Mouse (Mus musculus) heart, embryonic 11.5 days (tissue): ENCODE results near the gene Cds1. TPM values are rescaled to one million over a fixed set of nuclear protein-coding genes. Genes with fewer than 3 reads are reported as not detected.
A peak's percentile ranks its signal among the peaks of the same experiment; 100 is the strongest.

Source experiments
- ATAC-seq: fragments of 200-750 bp; cut with Nextera tagmentation; replicated peaks from 2 replicates; pipeline ENCODE4 v1.8.0; 2017; ENCODE audit warnings: moderate library complexity; ENCODE audit not compliant: insufficient number of reproducible peaks, low FRiP score, low TSS enrichment
- H3K27ac ChIP-seq: fragments of 300-500 bp; sonication (generic); 2 replicates; pipeline ENCODE4 v1.5.1; 2014; ENCODE audit warnings: mild to moderate bottlenecking, low read depth, low read length
- H3K27me3 ChIP-seq: fragments of 300-500 bp; sonication (generic); 2 replicates; pipeline ENCODE4 v1.6.1; 2014; ENCODE audit warnings: mild to moderate bottlenecking, low read length, mixed read lengths; ENCODE audit not compliant: control insufficient read depth, insufficient read depth
- H3K36me3 ChIP-seq: fragments of 300-500 bp; sonication (generic); 2 replicates; pipeline ENCODE4 v1.6.1; 2014; ENCODE audit warnings: mild to moderate bottlenecking, low read length, moderate library complexity, mixed read lengths; ENCODE audit not compliant: control insufficient read depth, insufficient read depth
- H3K4me1 ChIP-seq: fragments of 300-500 bp; sonication (generic); 2 replicates; pipeline ENCODE4 v1.6.1; 2014; ENCODE audit warnings: low read length; ENCODE audit not compliant: control insufficient read depth, insufficient read depth
- H3K4me2 ChIP-seq: fragments of 300-500 bp; sonication (generic); 2 replicates; pipeline ENCODE4 v1.6.1; 2014; ENCODE audit warnings: mild to moderate bottlenecking, moderate library complexity
- H3K4me3 ChIP-seq: fragments of 300-500 bp; sonication (generic); 2 replicates; pipeline ENCODE4 v1.5.1; 2014; ENCODE audit warnings: low read depth, low read length
- H3K9ac ChIP-seq: fragments of 300-500 bp; sonication (generic); 2 replicates; pipeline ENCODE4 v1.6.1; 2014; ENCODE audit warnings: mild to moderate bottlenecking, low read depth, low read length, moderate library complexity
- H3K9me3 ChIP-seq: fragments of 300-500 bp; sonication (generic); replicated peaks from 2 replicates; pipeline ENCODE4 v1.6.1; 2016; ENCODE audit warnings: low read length; ENCODE audit not compliant: control insufficient read depth
- WGBS: fragments of 180-500 bp; shearing (Covaris S2); extraction: QIAGEN DNeasy Blood & Tissue Kit; methylation state at CpG from one replicate; pipeline ENCODE4 v1.1.7; 2014; ENCODE audit not compliant: insufficient replicate concordance; 5-methylcytosine and 5-hydroxymethylcytosine counted together
- polyA plus RNA-seq: library from polyadenylated mRNA; unstranded; fragments of >200 nt; fragmentation: Nextera tagmentation; extraction: Ambion mirVana; gene quantifications from 2 replicates; pipeline ENCODE4 v1.2.1, GENCODE M21; 2014

The Cds1 gene
- polyA plus RNA-seq, 1 experiment from 2014 or later = 0.60 TPM

DNA sequence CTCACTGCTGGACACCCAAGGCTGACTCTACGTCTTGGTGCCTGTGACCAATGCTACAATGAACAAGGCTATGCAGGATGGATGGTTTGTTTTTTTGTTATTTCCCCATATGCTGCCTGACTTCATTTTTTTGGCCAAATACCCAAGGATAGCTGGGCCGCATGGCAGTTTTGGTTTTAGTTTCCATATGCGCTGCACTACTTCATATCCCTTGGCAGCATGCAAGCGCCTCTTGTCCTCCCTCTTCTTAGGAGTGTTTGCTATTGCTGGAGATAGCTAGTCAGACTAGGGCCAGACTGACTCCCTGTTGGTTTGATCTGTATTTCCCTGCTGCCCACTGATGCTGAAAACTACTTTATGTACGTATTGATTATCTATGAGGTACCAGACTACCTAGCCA lies 75.5 kb downstream of the Cds1 start:
- Histone ChIP-seq H3K27ac (no peak overlapping the region), H3K27me3 (no peaks in the 10 kb centered on the region), H3K9ac (no peak overlapping the region), H3K4me2 (no peak overlapping the region), H3K36me3 (peaks cover 41% of the 10 kb centered on the region), H3K9me3 (no peaks in the 10 kb centered on the region), H3K4me1 (no peaks in the 10 kb centered on the region), H3K4me3 (no peak overlapping the region)
- ATAC-seq = no peak
- WGBS = 98% methylated on average over 5 of the region's 5 CpGs

GRCm38 (mm10) chr5:101845011-101845410 lies 80.1 kb downstream of the Cds1 start:
- Histone ChIP-seq H3K27me3 (no peaks in the 10 kb centered on the region), H3K9ac (no peak overlapping the region), H3K4me1 (no peaks in the 10 kb centered on the region), H3K4me3 (no peak overlapping the region), H3K9me3 (no peaks in the 10 kb centered on the region), H3K36me3 (peaks cover 46% of the 10 kb centered on the region), H3K4me2 (no peak overlapping the region), H3K27ac (no peak overlapping the region)
- 95% methylated on average over 14 of the region's 14 CpGs for WGBS
- ATAC-seq = no peak

- Histone ChIP-seq H3K9ac (no peak overlapping the region), H3K4me3 (no peak overlapping the region), H3K4me1 (no peaks in the 10 kb centered on the region), H3K27me3 (no peaks in the 10 kb centered on the region), H3K27ac (no peak overlapping the region), H3K9me3 (no peaks in the 10 kb centered on the region), H3K36me3 (peaks cover 40% of the 10 kb centered on the region), H3K4me2 (no peak overlapping the region)
- WGBS = 96% methylated on average over 8 of the region's 8 CpGs
- no peak for ATAC-seq
These were observed 81.0 kb downstream of the Cds1 start for GRCm38 (mm10) chr5:101845930-101846329.

DNA sequence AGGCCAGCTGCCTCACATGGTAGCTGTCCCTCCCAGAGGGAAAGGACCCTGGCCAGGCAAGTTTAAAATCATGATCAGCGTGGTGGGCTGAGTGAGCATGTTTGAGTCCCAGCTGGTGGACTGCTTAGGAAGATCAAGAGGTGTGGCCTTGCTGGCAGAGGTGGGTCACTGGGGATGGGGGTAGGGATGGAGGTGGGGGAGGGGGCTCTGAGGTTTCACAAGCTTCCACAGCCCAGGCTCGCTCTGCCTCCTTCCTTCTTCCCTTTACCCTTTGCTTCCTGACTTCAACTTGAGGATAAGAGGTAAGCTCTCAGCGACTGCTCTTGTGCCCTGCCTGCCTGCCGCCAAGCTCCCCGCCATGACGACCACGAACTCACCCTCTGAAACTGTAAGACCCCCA lies 82.4 kb downstream of the Cds1 start:
- H3K9me3 ChIP-seq = no peaks in the 10 kb centered on the region
- peaks cover 37% of the 10 kb centered on the region for H3K36me3 ChIP-seq
- H3K4me2 ChIP-seq = no peak overlapping the region
- 84% methylated on average over 7 of the region's 7 CpGs for WGBS
- H3K4me3 ChIP-seq = no peak overlapping the region
- ATAC-seq = 0 out of 2 replicates have a peak, but pooled peaks have one; percentile 16
- H3K27me3 ChIP-seq = no peaks in the 10 kb centered on the region
- no peak overlapping the region for H3K27ac ChIP-seq
- no peak overlapping the region for H3K9ac ChIP-seq
- no peaks in the 10 kb centered on the region for H3K4me1 ChIP-seq

DNA sequence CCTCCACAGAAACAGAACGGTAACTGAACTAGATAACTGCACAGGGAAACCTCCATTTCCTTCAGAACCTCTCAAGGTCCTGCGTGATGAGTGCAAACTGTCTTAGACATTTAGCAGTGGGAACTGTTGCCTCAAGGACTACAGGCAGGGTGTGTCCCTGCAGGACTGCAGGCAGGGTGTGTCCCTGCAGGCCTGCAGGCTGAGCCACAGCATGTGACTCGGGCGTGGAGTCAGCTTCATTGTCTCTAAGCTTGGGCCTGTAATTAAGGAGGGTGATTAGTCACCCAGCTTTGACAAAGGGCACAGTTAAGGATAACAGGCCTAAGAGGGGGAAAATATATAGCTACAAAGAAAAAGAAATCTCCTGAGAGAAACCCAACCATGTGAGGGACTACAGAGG lies 82.8 kb downstream of the Cds1 start:
- 76% methylated on average over 4 of the region's 4 CpGs for WGBS
- ATAC-seq = no peak
- H3K36me3 ChIP-seq = peaks cover 40% of the 10 kb centered on the region

DNA sequence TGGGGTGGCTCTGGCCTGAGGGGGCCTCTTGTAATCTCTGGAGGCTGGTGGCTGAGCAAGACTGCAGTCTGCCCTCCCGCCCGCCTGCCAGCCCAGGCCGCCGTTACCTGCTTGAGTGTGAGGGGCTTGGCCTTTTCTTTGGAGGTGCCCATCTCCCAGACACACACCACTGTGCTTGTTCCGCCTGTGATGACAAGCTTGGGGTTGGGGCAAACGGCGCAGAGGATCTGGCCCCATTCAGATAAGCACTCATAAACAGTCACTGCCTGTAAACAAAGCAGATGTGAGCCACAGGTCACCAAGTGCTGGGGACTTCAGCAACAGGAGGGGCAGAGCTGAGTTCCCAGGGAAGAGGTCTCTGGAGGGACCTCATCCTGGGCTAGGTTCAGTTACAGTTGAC lies 86.2 kb downstream of the Cds1 start:
- Histone ChIP-seq H3K27ac (no peak overlapping the region), H3K4me2 (no peak overlapping the region), H3K4me3 (no peak overlapping the region), H3K27me3 (no peaks in the 10 kb centered on the region), H3K9ac (no peak overlapping the region), H3K36me3 (peaks cover 44% of the 10 kb centered on the region), H3K9me3 (no peaks in the 10 kb centered on the region), H3K4me1 (no peaks in the 10 kb centered on the region)
- ATAC-seq = no peak
- WGBS = 85% methylated on average over 7 of the region's 7 CpGs

More for the DNA sequence above, 82.8 kb downstream of the Cds1 start:
- H3K27me3 ChIP-seq = no peaks in the 10 kb centered on the region
- H3K4me3 ChIP-seq = no peak overlapping the region
- no peak overlapping the region for H3K4me2 ChIP-seq
- no peak overlapping the region for H3K9ac ChIP-seq
- no peaks in the 10 kb centered on the region for H3K9me3 ChIP-seq
- H3K4me1 ChIP-seq = no peaks in the 10 kb centered on the region
- no peak overlapping the region for H3K27ac ChIP-seq

DNA sequence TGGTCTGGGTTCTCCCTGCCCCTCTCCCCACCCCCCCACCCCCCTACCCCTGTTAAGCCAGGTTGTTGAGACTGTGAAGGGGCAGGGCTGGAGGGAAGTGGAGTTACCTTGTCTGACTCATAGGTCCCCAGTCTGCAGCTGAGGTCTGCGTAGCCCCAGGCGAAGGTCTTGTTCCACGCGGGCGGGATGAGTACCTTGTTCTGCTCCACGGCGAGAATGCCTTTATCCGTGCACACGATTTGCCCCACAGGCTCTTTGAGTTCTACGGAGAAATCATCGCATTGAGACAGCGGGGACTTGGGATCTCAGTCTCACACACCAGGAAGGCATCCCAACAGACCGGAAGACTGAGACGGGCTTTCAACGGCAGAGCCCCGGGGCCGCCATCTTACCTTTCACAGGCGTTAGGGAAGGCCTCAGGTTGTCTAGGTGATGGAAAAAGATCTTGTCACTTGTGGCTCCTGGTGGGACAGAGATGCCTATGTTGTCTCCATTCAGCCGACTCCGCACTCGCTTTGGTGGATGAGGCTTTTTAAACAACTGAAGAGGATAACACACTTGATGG lies 87.3 kb downstream of the Cds1 start:
- no peak for ATAC-seq
- Histone ChIP-seq H3K4me1 (no peaks in the 10 kb centered on the region), H3K36me3 (peaks cover 41% of the 10 kb centered on the region), H3K9ac (no peak overlapping the region), H3K27ac (no peak overlapping the region), H3K27me3 (no peaks in the 10 kb centered on the region), H3K9me3 (no peaks in the 10 kb centered on the region), H3K4me3 (no peak overlapping the region), H3K4me2 (no peak overlapping the region)
- WGBS = 94% methylated on average over 21 of the region's 21 CpGs

DNA sequence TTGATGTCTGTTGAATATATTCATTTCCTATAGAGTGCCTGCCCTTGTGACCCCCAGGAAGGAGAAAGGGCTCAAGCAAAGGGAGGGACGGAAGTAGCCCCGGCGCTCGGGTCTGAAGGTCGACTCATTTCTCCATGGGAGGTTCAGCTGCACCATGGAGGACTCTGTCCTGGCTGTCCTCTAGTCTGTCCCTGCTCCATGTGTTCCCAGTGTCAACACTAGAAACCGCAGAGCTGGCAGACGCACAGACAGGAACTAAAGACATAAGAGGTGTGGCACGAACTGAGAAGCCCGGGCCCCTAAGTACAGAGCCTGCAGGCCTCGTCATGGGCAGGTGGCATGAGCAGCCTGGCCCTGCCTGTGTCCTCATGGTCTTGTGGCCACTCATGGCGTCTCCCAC lies 89.2 kb downstream of the Cds1 start:
- no peaks in the 10 kb centered on the region for H3K9me3 ChIP-seq
- H3K27ac ChIP-seq = no peak overlapping the region
- no peak overlapping the region for H3K4me2 ChIP-seq
- 94% methylated on average over 11 of the region's 11 CpGs for WGBS
- H3K4me1 ChIP-seq = no peaks in the 10 kb centered on the region
- no peak overlapping the region for H3K4me3 ChIP-seq
- H3K27me3 ChIP-seq = no peaks in the 10 kb centered on the region
- peaks cover 46% of the 10 kb centered on the region for H3K36me3 ChIP-seq
- H3K9ac ChIP-seq = no peak overlapping the region
- no peak for ATAC-seq

DNA sequence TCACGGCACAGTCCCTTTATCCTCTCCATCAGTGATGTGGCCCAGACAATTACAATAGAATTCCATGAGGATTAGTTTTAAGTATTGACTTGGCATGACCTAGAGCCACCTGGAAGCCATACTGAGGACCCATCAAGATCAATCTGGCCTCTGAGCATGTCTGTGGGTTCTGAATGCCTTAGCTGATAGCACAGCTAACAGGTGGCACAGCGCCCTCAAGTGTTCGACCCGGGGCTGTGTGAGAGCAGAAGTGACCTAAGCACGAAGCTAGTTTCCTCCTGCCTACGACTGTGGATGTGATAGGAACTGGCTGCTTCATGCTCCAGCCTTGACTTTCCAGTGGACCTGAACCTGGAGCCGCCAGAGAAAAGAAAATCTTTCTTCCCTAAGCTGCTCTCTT lies 89.7 kb downstream of the Cds1 start:
- peaks cover 50% of the 10 kb centered on the region for H3K36me3 ChIP-seq
- ATAC-seq = no peak
- no peak overlapping the region for H3K4me2 ChIP-seq
- H3K27ac ChIP-seq = no peak overlapping the region
- H3K27me3 ChIP-seq = no peaks in the 10 kb centered on the region
- no peaks in the 10 kb centered on the region for H3K9me3 ChIP-seq
- H3K9ac ChIP-seq = no peak overlapping the region
- WGBS = 79% methylated on average over 7 of the region's 7 CpGs
- no peak overlapping the region for H3K4me3 ChIP-seq
- no peaks in the 10 kb centered on the region for H3K4me1 ChIP-seq
